ENCODE assay signal across 8 mouse cellular contexts in the genomic region with DNA sequence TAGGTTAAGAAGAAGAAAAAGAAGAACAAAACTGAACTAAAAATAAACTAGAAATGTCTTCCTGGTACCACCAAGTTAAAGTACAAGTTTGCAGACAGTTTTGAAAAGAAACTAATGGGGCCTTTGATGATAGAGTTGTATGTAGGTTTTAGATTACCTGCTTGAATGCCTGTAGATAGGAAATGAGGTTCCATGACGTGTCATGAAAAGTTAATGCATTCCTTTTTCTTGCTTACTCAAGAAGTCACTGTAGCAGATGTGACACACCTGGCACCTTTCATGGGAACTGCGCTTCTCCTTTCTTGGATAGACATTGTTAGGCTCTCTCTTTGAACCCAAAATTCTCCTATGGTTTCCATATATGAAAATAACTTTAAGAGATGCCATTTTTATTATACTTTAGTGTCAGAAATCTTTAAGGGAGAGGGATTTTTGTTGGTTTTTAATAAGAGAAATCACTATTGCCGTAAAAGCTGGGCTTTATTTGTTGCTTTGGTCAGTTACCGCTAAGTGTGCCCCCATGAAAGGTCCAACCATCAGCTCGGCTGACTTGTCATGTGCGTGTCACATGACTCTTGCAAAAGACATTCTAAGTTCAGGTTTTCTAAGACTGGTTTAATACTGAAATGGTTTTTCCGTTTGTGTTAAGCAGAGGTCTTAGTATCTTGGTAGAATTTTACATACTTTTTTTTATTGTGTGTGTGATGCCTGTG. TPM values are rescaled to one million over a fixed set of nuclear protein-coding genes. Genes with fewer than 3 reads are reported as not detected.
DNase-seq lines count a peak whose midpoint lies in the region; ATAC-seq and TF ChIP-seq lines count a peak whose summit lies in the region.

No protein-coding gene starts in this region.

- TF ChIP-seq CTCF in cerebellum, adult 2 months (IDR thresholded peaks at IDR 0.05; ENCODE audit: borderline replicate concordance, insufficient read depth, low read depth, low read length): no peak

- no peak for TF ChIP-seq POLR2A in cerebellum, adult 2 months (IDR thresholded peaks at IDR 0.05; ENCODE audit: borderline replicate concordance, insufficient read depth, low read length)

- no peak overlapping the region for H3K27ac ChIP-seq in cerebellum, adult 2 months (ENCODE audit: insufficient read depth, low read length)
- H3K27ac ChIP-seq in hindbrain, embryonic 15.5 days (replicated peaks): peak overlapping the region; percentile 93; the same call in 1 of the 2 replicates
- no peak overlapping the region for H3K27ac ChIP-seq in liver, embryonic 12.5 days
- H3K27ac ChIP-seq in stomach, embryonic 15.5 days: peak overlapping the region; percentile 97; the same call in 1 of the 2 replicates

- DNase-seq in cerebellum, adult 2 months: no peak
- no peak for DNase-seq in cerebellum, adult 18-20 months
- peak; percentile 45 for DNase-seq in adipocyte (ENCODE audit: low spot score)
- DNase-seq in left cerebral cortex, postnatal 4 days: no peak
- no peak for DNase-seq in left cerebral cortex, postnatal 25 days (ENCODE audit: low spot score in 2 of 2)

- H3K4me3 ChIP-seq in cerebellum, adult 2 months (replicated peaks; ENCODE audit: insufficient read depth, low read depth, low read length): peak overlapping the region; percentile 87
- peak overlapping the region; percentile 75 for H3K4me3 ChIP-seq in hindbrain, embryonic 15.5 days
- peak overlapping the region; percentile 96 for H3K4me3 ChIP-seq in liver, embryonic 12.5 days
- H3K4me3 ChIP-seq in stomach, embryonic 15.5 days (replicated peaks): peak overlapping the region; percentile 97

- no peak for ATAC-seq in hindbrain, embryonic 15.5 days (ENCODE audit: low FRiP score, low read depth)
- ATAC-seq in liver, embryonic 12.5 days: no peak
- ATAC-seq in stomach, embryonic 15.5 days (ENCODE audit: insufficient read depth, low FRiP score, low read depth): no peak

- no peaks in the 10 kb centered on the region for H3K9me3 ChIP-seq in hindbrain, embryonic 15.5 days
- no peaks in the 10 kb centered on the region for H3K9me3 ChIP-seq in liver, embryonic 12.5 days (replicated peaks)
- H3K9me3 ChIP-seq in stomach, embryonic 15.5 days: no peaks in the 10 kb centered on the region

- peak overlapping the region; percentile 82 for H3K9ac ChIP-seq in hindbrain, embryonic 15.5 days
- H3K9ac ChIP-seq in liver, embryonic 12.5 days: peak overlapping the region; percentile 99
- peak overlapping the region; percentile 98 for H3K9ac ChIP-seq in stomach, embryonic 15.5 days

- H3K36me3 ChIP-seq in hindbrain, embryonic 15.5 days: no peaks in the 10 kb centered on the region
- no peaks in the 10 kb centered on the region for H3K36me3 ChIP-seq in liver, embryonic 12.5 days
- no peaks in the 10 kb centered on the region for H3K36me3 ChIP-seq in stomach, embryonic 15.5 days

- H3K4me1 ChIP-seq in cerebellum, adult 2 months (ENCODE audit: control insufficient read depth, insufficient read depth, low read length): no peaks in the 10 kb centered on the region; the same call in 1 of the 2 replicates
- H3K4me1 ChIP-seq in hindbrain, embryonic 15.5 days (replicated peaks): peaks cover 45% of the 10 kb centered on the region
- H3K4me1 ChIP-seq in liver, embryonic 12.5 days: peaks cover 58% of the 10 kb centered on the region
- H3K4me1 ChIP-seq in stomach, embryonic 15.5 days: peaks cover 27% of the 10 kb centered on the region; the same call in 1 of the 2 replicates

- 18% methylated on average over 7 of the region's 7 CpGs for WGBS in cerebellum, adult 2 months
- 54% methylated on average over 7 of the region's 7 CpGs for WGBS in hindbrain, embryonic 15.5 days
- WGBS in liver, embryonic 12.5 days (ENCODE audit: insufficient replicate concordance): 34% methylated on average over 7 of the region's 7 CpGs
- WGBS in stomach, embryonic 15.5 days: 33% methylated on average over 7 of the region's 7 CpGs

- H3K4me2 ChIP-seq in hindbrain, embryonic 15.5 days: peak overlapping the region; percentile 74
- peak overlapping the region; percentile 80 for H3K4me2 ChIP-seq in liver, embryonic 12.5 days
- H3K4me2 ChIP-seq in stomach, embryonic 15.5 days: peak overlapping the region; percentile 65

- H3K27me3 ChIP-seq in cerebellum, adult 2 months (ENCODE audit: control insufficient read depth, insufficient read depth, low read length): no peaks in the 10 kb centered on the region
- H3K27me3 ChIP-seq in hindbrain, embryonic 15.5 days: no peaks in the 10 kb centered on the region
- H3K27me3 ChIP-seq in liver, embryonic 12.5 days (replicated peaks): no peaks in the 10 kb centered on the region
- no peaks in the 10 kb centered on the region for H3K27me3 ChIP-seq in stomach, embryonic 15.5 days (replicated peaks)

- intact Hi-C loops in left cerebral cortex, postnatal 4 days (cut with DNase I): no loop called here
- intact Hi-C loops in left cerebral cortex, postnatal 25 days (cut with DNase I): loop anchor here (5.0 kb wide), 3 partner anchors 70 to 375 kb away; partner anchors contain the start of gene Slc1a4

RNA-seq across cellular contexts. Expression of gene Rab1a, which starts 1.2 kb away (rescaled TPM):
- polyA plus RNA-seq in cerebellum, adult 2 months (2012; rRNA removed): 191 and 197 TPM in 2 replicates
- 291 and 306 TPM in 2 replicates for polyA plus RNA-seq in hindbrain, embryonic 15.5 days (2015; fragmentation: Nextera tagmentation; extraction: Ambion mirVana)
- polyA plus RNA-seq in liver, embryonic 12.5 days (2016; fragmentation: Nextera tagmentation; extraction: Ambion mirVana): 130 and 132 TPM in 2 replicates
- 306 and 312 TPM in 2 replicates for polyA plus RNA-seq in stomach, embryonic 15.5 days (2015; fragmentation: Nextera tagmentation; extraction: Ambion mirVana)
- 100 to 1,000 TPM; 224 TPM for total RNA-seq in left cerebral cortex, postnatal 4 days (2021)
- total RNA-seq in left cerebral cortex, postnatal 25 days (2021): 100 to 1,000 TPM; 196 to 209 TPM

RNA-seq across cellular contexts. Expression of gene Cep68, which starts 46.8 kb away (rescaled TPM):
- polyA plus RNA-seq in cerebellum, adult 2 months (2012; rRNA removed): 12.6 and 12.9 TPM in 2 replicates
- polyA plus RNA-seq in hindbrain, embryonic 15.5 days (2015; fragmentation: Nextera tagmentation; extraction: Ambion mirVana): 27.1 and 30.5 TPM in 2 replicates
- 14.3 and 15.1 TPM in 2 replicates for polyA plus RNA-seq in liver, embryonic 12.5 days (2016; fragmentation: Nextera tagmentation; extraction: Ambion mirVana)
- 24.3 and 26.6 TPM in 2 replicates for polyA plus RNA-seq in stomach, embryonic 15.5 days (2015; fragmentation: Nextera tagmentation; extraction: Ambion mirVana)
- 10 to 100 TPM; 34.8 to 36.9 TPM for total RNA-seq in left cerebral cortex, postnatal 4 days (2021)
- total RNA-seq in left cerebral cortex, postnatal 25 days (2021): 10 to 100 TPM; 27.5 to 28.1 TPM

Comparison
In these comparisons a context has a peak if more than half of its experiments do, and no peak if none do; other contexts are left out.
1. H3K27ac ChIP-seq: peak in hindbrain, embryonic 15.5 days (single experiment) and stomach, embryonic 15.5 days (single experiment); none in cerebellum, adult 2 months (single experiment) and liver, embryonic 12.5 days (single experiment).
2. Peak in every context shown above with its lines, with median percentiles within 50 percentile points of each other: H3K4me3 ChIP-seq, H3K4me2 ChIP-seq and H3K9ac ChIP-seq.